ENCODE assay signal across 19 mouse cellular contexts in genomic region chr6:91543056-91543455, GRCm38 (mm10). TPM values are rescaled to one million over a fixed set of nuclear protein-coding genes. Genes with fewer than 3 reads are reported as not detected.
DNase-seq lines count a peak whose midpoint lies in the region; ATAC-seq lines count a peak whose summit lies in the region.
"Had no signal": no experiment of that assay in that cellular context is flagged by ENCODE, and none has a peak within 500 bp of the region (broad histone marks: within the 10 kb centered on the region; RNA-seq: fewer than 3 reads in every experiment).

No protein-coding gene starts in this region.

- WGBS in heart, embryonic 16.5 days, result 41% methylated on average over 5 of the region's 5 CpGs
- 46% methylated on average over 5 of the region's 5 CpGs for WGBS in heart, embryonic 12.5 days
- WGBS in kidney, embryonic 15.5 days, result 64% methylated on average over 5 of the region's 5 CpGs

- peaks cover 30% of the 10 kb centered on the region for H3K4me1 ChIP-seq in heart, embryonic 16.5 days (ENCODE audit: control insufficient read depth, insufficient read depth, low read length)
- H3K4me1 ChIP-seq in heart, embryonic 12.5 days (replicated peaks), result peaks cover 44% of the 10 kb centered on the region
- peaks cover 23% of the 10 kb centered on the region for H3K4me1 ChIP-seq in kidney, embryonic 15.5 days
- H3K4me1 ChIP-seq: forebrain, embryonic 15.5 days had no signal

- peak overlapping the region; percentile 58 for H3K27ac ChIP-seq in heart, embryonic 16.5 days (ENCODE audit: low read length)
- no peak overlapping the region for H3K27ac ChIP-seq in heart, embryonic 12.5 days (ENCODE audit: poor library complexity, severe bottlenecking)
- H3K27ac ChIP-seq in kidney, embryonic 15.5 days, result peak overlapping the region; percentile 24; the same call in 1 of the 2 replicates
- H3K27ac ChIP-seq: forebrain, embryonic 15.5 days; hindbrain, postnatal 0 days; kidney, postnatal 0 days had no signal

- 0 out of 2 replicates have a peak, but pooled peaks cover 2% of the 10 kb centered on the region for H3K9me3 ChIP-seq in heart, embryonic 16.5 days (replicated peaks; ENCODE audit: control insufficient read depth, low read length)
- no peaks in the 10 kb centered on the region for H3K9me3 ChIP-seq in heart, embryonic 12.5 days (replicated peaks)
- H3K9me3 ChIP-seq in kidney, embryonic 15.5 days (replicated peaks), result no peaks in the 10 kb centered on the region
- H3K9me3 ChIP-seq: embryonic facial prominence, embryonic 10.5 days; forebrain, embryonic 15.5 days; hindbrain, embryonic 12.5 days had no signal

- H3K9ac ChIP-seq in heart, embryonic 16.5 days (ENCODE audit: low read length), result no peak overlapping the region
- H3K9ac ChIP-seq in heart, embryonic 12.5 days, result no peak overlapping the region
- no peak overlapping the region for H3K9ac ChIP-seq in kidney, embryonic 15.5 days
- H3K9ac ChIP-seq: forebrain, embryonic 15.5 days; hindbrain, embryonic 12.5 days had no signal

- H3K36me3 ChIP-seq in heart, embryonic 16.5 days (ENCODE audit: control insufficient read depth, insufficient read depth), result no peaks in the 10 kb centered on the region
- H3K36me3 ChIP-seq in heart, embryonic 12.5 days, result no peaks in the 10 kb centered on the region
- H3K36me3 ChIP-seq in kidney, embryonic 15.5 days, result no peaks in the 10 kb centered on the region
- H3K36me3 ChIP-seq: embryonic facial prominence, embryonic 10.5 days; forebrain, embryonic 15.5 days; hindbrain, embryonic 12.5 days had no signal

- H3K4me2 ChIP-seq in heart, embryonic 16.5 days (ENCODE audit: low read depth, low read length), result no peak overlapping the region
- H3K4me2 ChIP-seq in heart, embryonic 12.5 days, result no peak overlapping the region
- H3K4me2 ChIP-seq in kidney, embryonic 15.5 days, result no peak overlapping the region
- H3K4me2 ChIP-seq: forebrain, embryonic 15.5 days; hindbrain, embryonic 12.5 days had no signal

- DNase-seq in heart, adult 18-20 months, result peak; percentile 37 to 45
- DNase-seq in heart, adult 8-10 months (ENCODE audit: low spot score), result no peak
- DNase-seq in kidney, adult 11 months, result no peak
- peak; percentile 30 for DNase-seq in heart, postnatal 4 days
- no peak for DNase-seq in cerebellum, postnatal 14 days
- DNase-seq: adrenal gland, adult 2 months; adrenal gland, postnatal 25 days; cerebellum, adult 18-20 months; cerebellum, adult 9-11 months; gastrocnemius, postnatal 36 days; kidney, adult 8-10 months had no signal

- no peak overlapping the region for H3K4me3 ChIP-seq in heart, embryonic 16.5 days (ENCODE audit: low read length)
- no peak overlapping the region for H3K4me3 ChIP-seq in heart, embryonic 12.5 days
- H3K4me3 ChIP-seq in kidney, embryonic 15.5 days (replicated peaks), result no peak overlapping the region
- H3K4me3 ChIP-seq: embryonic facial prominence, embryonic 10.5 days; forebrain, embryonic 15.5 days; hindbrain, embryonic 12.5 days had no signal

- 0 out of 2 replicates have a peak, but pooled peaks have one; percentile 7 for ATAC-seq in heart, embryonic 16.5 days (replicated peaks; ENCODE audit: extremely low read depth, insufficient read depth, low FRiP score)
- ATAC-seq in heart, embryonic 12.5 days (ENCODE audit: insufficient number of reproducible peaks, low FRiP score), result no peak; the same call in 1 of the 2 replicates
- no peak for ATAC-seq in kidney, embryonic 15.5 days (replicated peaks; ENCODE audit: low FRiP score)
- ATAC-seq: forebrain, embryonic 15.5 days; hindbrain, postnatal 0 days had no signal

- H3K27me3 ChIP-seq in heart, embryonic 16.5 days (ENCODE audit: control insufficient read depth, insufficient read depth, low read length), result peaks cover 51% of the 10 kb centered on the region
- H3K27me3 ChIP-seq in heart, embryonic 12.5 days (replicated peaks), result peaks cover 69% of the 10 kb centered on the region
- no peaks in the 10 kb centered on the region for H3K27me3 ChIP-seq in kidney, embryonic 15.5 days
- H3K27me3 ChIP-seq: forebrain, embryonic 15.5 days; hindbrain, embryonic 12.5 days had no signal

RNA-seq across cellular contexts. Expression of gene Lsm3, which starts 27.3 kb away (rescaled TPM):
- total RNA-seq in heart, adult 18-20 months (2021), result 10 to 100 TPM; 52.7 to 68.0 TPM
- 10 to 100 TPM; 61.4 to 69.1 (median 65.6) TPM for total RNA-seq in heart, adult 8-10 months (2022)
- polyA plus RNA-seq in heart, embryonic 16.5 days (2015; fragmentation: Nextera tagmentation; extraction: Ambion mirVana), result 164 and 183 TPM in 2 replicates
- 178 and 181 TPM in 2 replicates for polyA plus RNA-seq in heart, embryonic 12.5 days (2016; fragmentation: Nextera tagmentation; extraction: Ambion mirVana)
- 280 and 313 TPM in 2 replicates for polyA plus RNA-seq in kidney, embryonic 15.5 days (2015; fragmentation: Nextera tagmentation; extraction: Ambion mirVana)
- total RNA-seq in heart, postnatal 4 days (2021), result 100 to 1,000 TPM in 1 of 2 experiments, 10 to 100 TPM in 1; 96.0 to 101 TPM

RNA-seq across cellular contexts. Expression of gene Xpc, which starts 27.4 kb away (rescaled TPM):
- total RNA-seq in heart, adult 18-20 months (2021), result 10 to 100 TPM; 10.0 TPM
- 10 to 100 TPM in 3 of 4 experiments, 1 to 10 TPM in 1; 9.6 to 11.0 (median 10.7) TPM for total RNA-seq in heart, adult 8-10 months (2022)
- 11.9 and 13.7 TPM in 2 replicates for polyA plus RNA-seq in heart, embryonic 16.5 days (2015; fragmentation: Nextera tagmentation; extraction: Ambion mirVana)
- 13.4 and 14.4 TPM in 2 replicates for polyA plus RNA-seq in heart, embryonic 12.5 days (2016; fragmentation: Nextera tagmentation; extraction: Ambion mirVana)
- polyA plus RNA-seq in kidney, embryonic 15.5 days (2015; fragmentation: Nextera tagmentation; extraction: Ambion mirVana), result 25.1 and 25.5 TPM in 2 replicates
- 10 to 100 TPM in 1 of 2 experiments, 1 to 10 TPM in 1; 9.2 to 10.4 TPM for total RNA-seq in heart, postnatal 4 days (2021)

Comparison
In these comparisons a context has a peak if more than half of its experiments do, and no peak if none do; other contexts are left out.
1. DNase-seq: peak in heart, adult 18-20 months (2 of 2) and heart, postnatal 4 days (single experiment); none in heart, adult 8-10 months (single experiment), kidney, adult 11 months (single experiment) and cerebellum, postnatal 14 days (0 of 2).